11 mouse cellular contexts compared by ENCODE assay signal in genomic region chr5:19158191-19158590, GRCm38 (mm10).
DNase-seq lines count a peak whose midpoint lies in the region; ATAC-seq and TF ChIP-seq lines count a peak whose summit lies in the region.
"Had no signal": no experiment of that assay in that cellular context is flagged by ENCODE, and none has a peak within 500 bp of the region (broad histone marks: within the 10 kb centered on the region; RNA-seq: fewer than 3 reads in every experiment).

No protein-coding gene starts in this region.

- H3K27me3 ChIP-seq in kidney, embryonic 16.5 days (ENCODE audit: insufficient read depth, low read length): no peaks in the 10 kb centered on the region
- no peaks in the 10 kb centered on the region for H3K27me3 ChIP-seq in heart, adult 2 months (ENCODE audit: control insufficient read depth, insufficient read depth, low read length)

- 64% methylated on average over 3 of the region's 3 CpGs for WGBS in kidney, embryonic 16.5 days
- WGBS in heart, adult 2 months: 43% methylated on average over 3 of the region's 3 CpGs

- intact Hi-C loops in heart, adult 2 months (cut with DNase I): no loop called here

- no peak for TF ChIP-seq CTCF in brain, embryonic 14.5 days (IDR thresholded peaks at IDR 0.05; ENCODE audit: borderline replicate concordance, extremely low read depth, insufficient read depth, insufficient read length)
- no peak for TF ChIP-seq CTCF in heart, adult 2 months (IDR thresholded peaks at IDR 0.05)

- H3K9ac ChIP-seq in kidney, embryonic 16.5 days (replicated peaks; ENCODE audit: low read length): no peak overlapping the region
- no peak overlapping the region for H3K9ac ChIP-seq in heart, adult 2 months (ENCODE audit: low read depth, low read length)

- H3K36me3 ChIP-seq in kidney, embryonic 16.5 days (ENCODE audit: insufficient read depth, low read length): no peaks in the 10 kb centered on the region
- no peaks in the 10 kb centered on the region for H3K36me3 ChIP-seq in heart, adult 2 months (ENCODE audit: control insufficient read depth, insufficient read depth, low read length)

- no peak for TF ChIP-seq POLR2A in brain, embryonic 14.5 days (IDR thresholded peaks at IDR 0.05; ENCODE audit: borderline replicate concordance, extremely low read depth, insufficient read depth, insufficient read length, poor library complexity, severe bottlenecking)
- no peak for TF ChIP-seq POLR2A in heart, adult 2 months (IDR thresholded peaks at IDR 0.05; ENCODE audit: insufficient read depth, low read depth, low read length)

- no peaks in the 10 kb centered on the region for H3K79me2 ChIP-seq in heart, adult 2 months (replicated peaks; ENCODE audit: control insufficient read depth, insufficient read depth, low read length)

- H3K4me2 ChIP-seq in kidney, embryonic 16.5 days (replicated peaks; ENCODE audit: low read depth, low read length): no peak overlapping the region

- peak; percentile 38 to 57 for DNase-seq in cerebellum, postnatal 10 days
- DNase-seq in cerebellum, adult 11 months: no peak
- DNase-seq in kidney, postnatal 4 days: peak; percentile 9 to 15
- DNase-seq in brain, embryonic 14.5 days (ENCODE audit: low read depth): peak; percentile 82
- peak; percentile 8 to 50 for DNase-seq in layer of hippocampus, postnatal 14 days (ENCODE audit: low spot score in 2 of 2)
- DNase-seq in heart, adult 2 months: no peak
- DNase-seq in adipocyte (ENCODE audit: low spot score): no peak
- DNase-seq: lung, postnatal 36 days; thymus, adult 2 months had no signal

- TF ChIP-seq EP300 in heart, adult 2 months (IDR thresholded peaks at IDR 0.05; ENCODE audit: insufficient read depth, low read depth, low read length): no peak

- no peak overlapping the region for H3K4me3 ChIP-seq in kidney, embryonic 16.5 days (ENCODE audit: low read length)
- H3K4me3 ChIP-seq in heart, adult 2 months: no peak overlapping the region

- no peaks in the 10 kb centered on the region for H3K4me1 ChIP-seq in kidney, embryonic 16.5 days (ENCODE audit: insufficient read depth, low read length)
- no peaks in the 10 kb centered on the region for H3K4me1 ChIP-seq in heart, adult 2 months (ENCODE audit: control insufficient read depth, insufficient read depth, low read length)

- no peaks in the 10 kb centered on the region for H3K9me3 ChIP-seq in kidney, embryonic 16.5 days (ENCODE audit: low read length)

- H3K27ac ChIP-seq in kidney, embryonic 16.5 days (ENCODE audit: low read length): no peak overlapping the region
- no peak overlapping the region for H3K27ac ChIP-seq in heart, adult 2 months

- no peak for ATAC-seq in kidney, embryonic 16.5 days (ENCODE audit: low FRiP score, low TSS enrichment)
- ATAC-seq: inflammation-experienced regulatory T-cells, adult 6 months had no signal

Comparison
In these comparisons a context has a peak if more than half of its experiments do, and no peak if none do; other contexts are left out.
1. DNase-seq: peak in cerebellum, postnatal 10 days (2 of 2), kidney, postnatal 4 days (2 of 2), brain, embryonic 14.5 days (single experiment) and layer of hippocampus, postnatal 14 days (2 of 2); none in cerebellum, adult 11 months (single experiment), heart, adult 2 months (0 of 2) and adipocyte (single experiment).